ENCODE assay signal across 28 mouse cellular contexts in the genomic region with DNA sequence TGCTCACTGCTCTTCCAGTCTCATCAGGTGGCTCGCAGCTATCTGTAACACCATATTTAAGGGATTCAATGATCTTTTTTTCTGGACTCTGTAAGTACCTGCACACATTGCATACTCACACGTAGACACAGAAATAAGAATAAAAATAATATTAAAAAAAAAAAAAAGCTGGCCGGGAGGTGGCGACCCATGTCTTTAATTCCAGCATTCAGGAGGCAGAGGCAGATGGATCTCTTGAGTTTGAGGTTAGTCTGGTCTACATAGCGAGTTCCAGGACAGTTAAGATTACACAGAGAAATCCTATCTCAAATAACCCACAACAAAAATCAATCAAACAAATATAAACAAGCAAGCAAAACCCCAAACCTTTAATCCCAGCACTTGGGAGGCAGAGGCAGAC. TPM values are rescaled to one million over a fixed set of nuclear protein-coding genes. Genes with fewer than 3 reads are reported as not detected.
"Had no signal": no experiment of that assay in that cellular context is flagged by ENCODE, and none has a peak within 500 bp of the region (broad histone marks: within the 10 kb centered on the region; RNA-seq: fewer than 3 reads in every experiment).

No protein-coding gene starts in this region.

- H3K4me2 ChIP-seq: lung, embryonic 14.5 days; midbrain, embryonic 12.5 days; neural tube, embryonic 13.5 days; neural tube, embryonic 15.5 days; stomach, embryonic 15.5 days had no signal

- H3K9me3 ChIP-seq: midbrain, embryonic 10.5 days; midbrain, embryonic 12.5 days; neural tube, embryonic 13.5 days; neural tube, embryonic 15.5 days; stomach, embryonic 15.5 days had no signal

- H3K9ac ChIP-seq: lung, embryonic 14.5 days; midbrain, embryonic 12.5 days; neural tube, embryonic 13.5 days; neural tube, embryonic 15.5 days; stomach, embryonic 15.5 days had no signal

- H3K4me3 ChIP-seq: midbrain, embryonic 10.5 days; midbrain, embryonic 12.5 days; myocyte; neural tube, embryonic 13.5 days; neural tube, embryonic 15.5 days; stomach, embryonic 15.5 days had no signal

- H3K27ac ChIP-seq: midbrain, embryonic 10.5 days; midbrain, embryonic 12.5 days; neural tube, embryonic 13.5 days; neural tube, embryonic 15.5 days; stomach, embryonic 15.5 days; stomach, postnatal 0 days had no signal

- H3K27me3 ChIP-seq: midbrain, embryonic 12.5 days; neural tube, embryonic 13.5 days; neural tube, embryonic 15.5 days; stomach, embryonic 15.5 days had no signal

- ATAC-seq: midbrain, embryonic 16.5 days had no signal

- DNase-seq: lung, adult 18-20 months; lung, embryonic 14.5 days; lung, postnatal 10 days; lung, postnatal 4 days; midbrain, embryonic 14.5 days; retina, postnatal 1 day; right cerebral cortex, adult 18-20 months; right cerebral cortex, postnatal 25 days; right cerebral cortex, postnatal 4 days; spleen, adult 18-20 months; thymus, adult 2 months; thymus, postnatal 25 days; thymus, postnatal 4 days had no signal

- H3K4me1 ChIP-seq: midbrain, embryonic 10.5 days; midbrain, embryonic 12.5 days; neural tube, embryonic 13.5 days; neural tube, embryonic 15.5 days; stomach, embryonic 15.5 days had no signal

- H3K36me3 ChIP-seq: midbrain, embryonic 10.5 days; midbrain, embryonic 12.5 days; neural tube, embryonic 13.5 days; neural tube, embryonic 15.5 days; stomach, embryonic 15.5 days had no signal

RNA-seq across cellular contexts. Expression of gene Gm20403, which starts 17.5 kb away (rescaled TPM):
- total RNA-seq: megakaryocyte, adult 5-6 weeks; megakaryocyte-erythroid progenitor cell, adult 5-6 weeks had no signal
- polyA plus RNA-seq: lung, embryonic 14.5 days; lung, embryonic 16.5 days; midbrain, embryonic 10.5 days; midbrain, embryonic 12.5 days; midbrain, embryonic 14.5 days; midbrain, embryonic 16.5 days; neural tube, embryonic 11.5 days; neural tube, embryonic 13.5 days; neural tube, embryonic 15.5 days; small intestine, adult 2 months; stomach, embryonic 15.5 days; testis, adult 2 months; thymus, adult 2 months; urinary bladder, adult 2 months had no signal
